Mouse (Mus musculus) heart, embryonic 12.5 days (tissue): Measurements from ENCODE around the gene Il16. TPM values are rescaled to one million over a fixed set of nuclear protein-coding genes. Genes with fewer than 3 reads are reported as not detected.

Experiments
- ATAC-seq: fragments of 200-750 bp; cut with Nextera tagmentation; 2 replicates; pipeline ENCODE4 v1.8.0; 2017; ENCODE audit warnings: moderate TSS enrichment, moderate library complexity; ENCODE audit not compliant: insufficient number of reproducible peaks, low FRiP score
- H3K27ac ChIP-seq: fragments of 300-500 bp; sonication (generic); 2 replicates; pipeline ENCODE4 v1.5.1; 2016; ENCODE audit warnings: mild to moderate bottlenecking, moderate library complexity; ENCODE audit not compliant: poor library complexity, severe bottlenecking
- H3K27me3 ChIP-seq: fragments of 300-500 bp; sonication (generic); replicated peaks from 2 replicates; pipeline ENCODE4 v1.6.1; 2016; ENCODE audit warnings: mild to moderate bottlenecking, moderate library complexity
- H3K36me3 ChIP-seq: fragments of 300-500 bp; sonication (generic); 2 replicates; pipeline ENCODE4 v1.6.1; 2016; ENCODE audit warnings: mild to moderate bottlenecking, moderate library complexity
- H3K4me1 ChIP-seq: fragments of 300-500 bp; sonication (generic); replicated peaks from 2 replicates; pipeline ENCODE4 v1.6.1; 2016; ENCODE audit warnings: mild to moderate bottlenecking
- H3K4me2 ChIP-seq: fragments of 300-500 bp; sonication (generic); 2 replicates; pipeline ENCODE4 v1.6.1; 2016; ENCODE audit warnings: mild to moderate bottlenecking, moderate library complexity
- H3K4me3 ChIP-seq: fragments of 300-500 bp; sonication (generic); 2 replicates; pipeline ENCODE4 v1.5.1; 2016; ENCODE audit warnings: mild to moderate bottlenecking
- H3K9ac ChIP-seq: fragments of 300-500 bp; sonication (generic); 2 replicates; pipeline ENCODE4 v1.6.1; 2016; ENCODE audit warnings: mild to moderate bottlenecking, moderate library complexity
- H3K9me3 ChIP-seq: fragments of 300-500 bp; sonication (generic); replicated peaks from 2 replicates; pipeline ENCODE4 v1.6.1; 2016; ENCODE audit warnings: mild to moderate bottlenecking, moderate library complexity
- WGBS: fragments of 180-500 bp; shearing (Covaris S2); methylation state at CpG from one replicate; pipeline ENCODE4 v1.1.7; 2016; 5-methylcytosine and 5-hydroxymethylcytosine counted together
- polyA plus RNA-seq: library from polyadenylated mRNA; unstranded; fragments of >200 nt; fragmentation: Nextera tagmentation; extraction: Ambion mirVana; gene quantifications from 2 replicates; pipeline ENCODE4 v1.2.1, GENCODE M21; 2016

Il16 gene
- polyA plus RNA-seq, 1 experiment from 2014 or later = 2.0 TPM

DNA sequence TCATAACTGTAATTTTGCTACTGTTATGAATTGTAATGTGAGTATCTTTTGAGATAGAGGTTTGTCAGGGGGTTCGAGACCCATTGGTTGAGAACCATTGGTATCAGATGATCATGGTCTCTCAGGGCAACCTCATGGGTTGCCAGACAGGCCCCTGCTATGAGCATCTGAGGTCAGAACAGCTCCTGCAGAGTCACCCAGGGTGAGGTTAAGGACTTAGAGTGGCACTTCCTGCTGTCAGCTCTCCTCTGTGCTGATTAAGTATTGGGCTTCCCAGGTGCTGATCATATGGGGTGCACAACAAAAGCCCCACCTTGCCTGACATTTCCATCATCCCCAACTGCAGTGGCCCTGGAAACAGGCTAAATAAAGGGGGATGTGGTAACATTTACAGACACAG lies 2.9 kb upstream of the Il16 start:
- Histone ChIP-seq H3K9me3 (no peaks in the 10 kb centered on the region), H3K4me1 (peaks cover 22% of the 10 kb centered on the region), H3K27me3 (0 out of 2 replicates have a peak, but pooled peaks cover 3% of the 10 kb centered on the region), H3K4me3 (no peak overlapping the region), H3K4me2 (no peak overlapping the region), H3K36me3 (no peaks in the 10 kb centered on the region), H3K27ac (no peak overlapping the region), H3K9ac (no peak overlapping the region)
- no peak for ATAC-seq
- WGBS = 81% methylated on average over 1 of the region's 1 CpGs

DNA sequence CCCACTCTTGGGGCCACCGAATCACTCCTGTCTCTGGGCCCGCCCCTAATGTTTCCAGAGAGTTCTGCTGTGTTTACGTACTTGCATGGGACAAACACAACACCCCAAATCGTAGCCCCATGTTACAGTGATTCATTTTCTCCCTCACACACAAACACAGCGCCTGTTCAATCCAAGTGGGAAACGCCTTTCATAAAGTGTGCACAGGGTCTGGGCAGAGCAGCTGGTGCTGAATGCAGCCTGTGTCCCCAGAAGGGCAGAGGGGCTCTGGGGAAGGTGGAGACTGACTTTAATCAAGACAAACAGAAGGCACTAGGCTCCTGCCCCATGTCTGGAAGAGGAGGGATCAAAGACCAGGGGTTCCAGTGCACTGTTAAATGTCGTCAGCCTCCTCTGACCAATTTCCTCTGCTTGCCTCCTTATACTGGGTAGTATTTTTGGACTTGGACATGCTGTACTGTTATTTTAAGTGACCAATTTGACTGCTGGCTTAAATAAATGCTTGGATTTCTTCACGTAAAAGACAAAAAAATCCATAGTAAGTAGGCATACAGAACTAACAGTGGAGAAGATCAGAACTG lies 671 bp upstream of the Il16 start:
- peak overlapping the region; percentile 29 for H3K4me3 ChIP-seq
- no peak for ATAC-seq

DNA sequence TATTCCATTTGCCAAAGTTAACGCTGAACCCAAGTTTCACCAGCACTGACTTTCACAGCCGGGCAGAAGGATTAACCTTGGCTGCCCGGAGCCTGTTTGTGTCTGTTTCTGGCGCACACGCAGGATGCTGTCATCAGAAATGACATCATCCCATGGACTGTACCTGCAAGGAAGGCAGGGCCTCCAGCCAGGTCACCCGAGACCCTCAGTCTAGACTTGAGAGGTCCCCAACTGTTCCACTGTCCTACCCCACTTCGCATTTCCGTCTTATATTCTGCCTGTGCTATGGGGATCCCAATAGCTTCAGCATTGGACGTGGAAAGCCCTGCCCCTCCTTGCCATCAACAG lies 487 bp downstream of the Il16 start:
- Histone ChIP-seq H3K4me1 (peaks cover 29% of the 10 kb centered on the region), H3K9me3 (no peaks in the 10 kb centered on the region), H3K9ac (0 out of 2 replicates have a peak overlapping the region, but pooled peaks have one; percentile 51), H3K4me2 (peak overlapping the region; percentile 66), H3K4me3 (peak overlapping the region; percentile 29), H3K27ac (peak overlapping the region; percentile 47; the same call in 1 of the 2 replicates), H3K27me3 (0 out of 2 replicates have a peak, but pooled peaks cover 3% of the 10 kb centered on the region), H3K36me3 (no peaks in the 10 kb centered on the region)
- peak; percentile 50; the same call in 1 of the 2 replicates for ATAC-seq
- 69% methylated on average over 9 of the region's 9 CpGs for WGBS

More for the DNA sequence above, 671 bp upstream of the Il16 start:
- H3K27ac ChIP-seq = no peak overlapping the region
- H3K27me3 ChIP-seq = 0 out of 2 replicates have a peak, but pooled peaks cover 3% of the 10 kb centered on the region
- H3K4me2 ChIP-seq = peak overlapping the region; percentile 66
- WGBS = 42% methylated on average over 8 of the region's 8 CpGs
- H3K36me3 ChIP-seq = no peaks in the 10 kb centered on the region
- peaks cover 22% of the 10 kb centered on the region for H3K4me1 ChIP-seq
- H3K9me3 ChIP-seq = no peaks in the 10 kb centered on the region
- no peak overlapping the region for H3K9ac ChIP-seq

DNA sequence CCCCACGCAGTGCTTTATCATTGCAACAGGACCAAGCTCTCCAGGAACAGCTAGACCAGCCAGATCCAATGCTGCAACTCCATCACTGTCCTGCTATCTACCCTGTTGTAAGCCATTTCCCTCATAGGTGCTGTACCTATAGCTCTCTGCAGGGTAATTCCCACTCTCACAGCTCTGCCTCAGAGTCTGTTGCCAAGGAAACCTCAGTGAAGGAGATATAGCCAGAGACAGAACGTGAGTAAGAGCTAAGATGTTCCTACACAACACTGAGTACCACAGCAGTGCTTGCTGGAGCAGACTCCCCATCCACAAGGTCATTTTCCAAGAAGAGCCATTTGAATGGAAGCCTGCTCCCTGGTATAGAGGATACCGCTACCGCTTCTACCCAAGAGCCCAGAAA lies 1.3 kb downstream of the Il16 start:
- WGBS = 80% methylated on average over 4 of the region's 4 CpGs
- H3K9ac ChIP-seq = no peak overlapping the region

DNA sequence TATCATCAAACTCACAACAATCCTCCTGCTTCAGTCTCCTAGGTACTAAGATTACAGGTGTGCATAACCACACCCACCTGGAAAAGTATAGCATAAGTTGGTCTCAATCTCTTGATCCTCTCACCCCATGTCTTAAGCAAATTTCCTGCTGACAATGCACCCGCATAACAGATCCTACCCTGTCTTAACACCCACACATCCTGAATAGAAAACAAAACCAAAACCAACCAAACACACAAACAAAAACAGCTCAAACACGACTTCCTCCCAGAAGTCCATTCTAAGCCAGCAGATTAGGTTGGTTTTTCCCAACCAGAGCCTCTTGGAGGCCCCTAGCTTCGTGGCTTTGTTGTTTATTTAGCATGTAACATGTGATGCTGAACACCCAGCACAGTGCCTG lies 2.8 kb downstream of the Il16 start:
- WGBS = 54% methylated on average over 3 of the region's 3 CpGs
- H3K4me3 ChIP-seq = no peak overlapping the region
- H3K9me3 ChIP-seq = no peaks in the 10 kb centered on the region
- H3K27me3 ChIP-seq = 0 out of 2 replicates have a peak, but pooled peaks cover 3% of the 10 kb centered on the region
- no peak overlapping the region for H3K9ac ChIP-seq
- no peak for ATAC-seq
- H3K4me2 ChIP-seq = no peak overlapping the region
- peaks cover 48% of the 10 kb centered on the region for H3K4me1 ChIP-seq
- H3K27ac ChIP-seq = no peak overlapping the region
- H3K36me3 ChIP-seq = no peaks in the 10 kb centered on the region

More for the DNA sequence above, 1.3 kb downstream of the Il16 start:
- H3K27me3 ChIP-seq = 0 out of 2 replicates have a peak, but pooled peaks cover 3% of the 10 kb centered on the region
- no peak overlapping the region for H3K27ac ChIP-seq
- H3K4me1 ChIP-seq = peaks cover 37% of the 10 kb centered on the region
- no peaks in the 10 kb centered on the region for H3K9me3 ChIP-seq
- no peak for ATAC-seq
- H3K4me2 ChIP-seq = no peak overlapping the region
- H3K4me3 ChIP-seq = no peak overlapping the region
- no peaks in the 10 kb centered on the region for H3K36me3 ChIP-seq

DNA sequence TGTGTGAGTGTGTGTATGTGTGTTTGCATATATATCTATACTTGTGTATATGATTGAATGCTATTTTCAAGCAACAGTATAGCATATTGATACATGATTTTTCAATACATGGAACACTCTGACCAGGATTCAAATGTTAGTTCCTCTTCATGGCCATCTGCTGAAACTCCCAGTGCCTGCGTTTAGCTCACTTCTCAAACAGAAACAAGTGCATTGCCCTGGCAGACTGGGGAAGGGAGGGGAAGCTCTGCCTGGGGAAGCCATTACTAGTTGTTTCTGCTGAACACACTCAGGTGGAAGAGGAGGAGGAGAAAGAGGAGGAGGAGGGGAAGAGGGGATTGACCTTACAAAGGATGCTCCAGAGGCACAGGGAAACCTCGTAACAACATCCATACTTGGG lies 3.5 kb downstream of the Il16 start:
- 85% methylated on average over 2 of the region's 2 CpGs for WGBS
- Histone ChIP-seq H3K27me3 (0 out of 2 replicates have a peak, but pooled peaks cover 3% of the 10 kb centered on the region), H3K27ac (no peak overlapping the region), H3K36me3 (no peaks in the 10 kb centered on the region), H3K4me2 (no peak overlapping the region), H3K9me3 (no peaks in the 10 kb centered on the region), H3K9ac (no peak overlapping the region), H3K4me1 (peaks cover 48% of the 10 kb centered on the region), H3K4me3 (no peak overlapping the region)
- no peak for ATAC-seq

DNA sequence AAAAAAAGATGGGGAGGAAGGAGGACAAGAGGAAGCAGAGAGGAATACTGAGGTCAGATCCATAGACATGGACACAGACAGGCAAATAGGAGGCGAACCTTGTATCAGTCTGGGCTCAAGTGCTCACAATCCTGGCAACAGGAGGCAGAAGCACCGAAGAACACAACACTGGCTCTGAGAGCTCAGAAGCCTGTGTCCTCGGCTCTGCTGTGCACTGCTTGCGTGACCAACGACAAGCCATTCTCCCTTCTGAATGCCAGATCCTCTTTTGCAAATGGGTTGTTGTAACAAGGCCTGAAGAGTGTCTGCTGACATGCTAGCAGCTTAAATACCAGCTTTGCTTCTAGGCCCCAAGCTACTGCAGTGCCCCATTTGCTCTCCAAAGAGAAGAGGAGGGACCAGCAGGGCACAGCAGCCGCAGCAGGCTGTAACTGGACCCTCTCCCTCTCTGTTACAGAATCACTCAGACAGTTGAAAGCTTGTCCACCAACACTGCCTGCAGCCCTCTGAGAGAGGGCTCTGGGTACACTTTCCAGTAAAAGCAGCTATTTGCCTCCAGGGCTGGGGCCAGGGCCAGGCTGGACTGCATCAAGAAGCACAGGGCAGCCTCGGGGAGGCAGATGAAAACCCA lies 5.7 kb downstream of the Il16 start:
- Histone ChIP-seq H3K4me3 (no peak overlapping the region), H3K27me3 (no peaks in the 10 kb centered on the region), H3K4me2 (no peak overlapping the region), H3K36me3 (no peaks in the 10 kb centered on the region), H3K27ac (peak overlapping the region; percentile 52), H3K4me1 (peaks cover 32% of the 10 kb centered on the region), H3K9me3 (no peaks in the 10 kb centered on the region), H3K9ac (no peak overlapping the region)
- 33% methylated on average over 7 of the region's 7 CpGs for WGBS
- ATAC-seq = peak; percentile 20; the same call in 1 of the 2 replicates

DNA sequence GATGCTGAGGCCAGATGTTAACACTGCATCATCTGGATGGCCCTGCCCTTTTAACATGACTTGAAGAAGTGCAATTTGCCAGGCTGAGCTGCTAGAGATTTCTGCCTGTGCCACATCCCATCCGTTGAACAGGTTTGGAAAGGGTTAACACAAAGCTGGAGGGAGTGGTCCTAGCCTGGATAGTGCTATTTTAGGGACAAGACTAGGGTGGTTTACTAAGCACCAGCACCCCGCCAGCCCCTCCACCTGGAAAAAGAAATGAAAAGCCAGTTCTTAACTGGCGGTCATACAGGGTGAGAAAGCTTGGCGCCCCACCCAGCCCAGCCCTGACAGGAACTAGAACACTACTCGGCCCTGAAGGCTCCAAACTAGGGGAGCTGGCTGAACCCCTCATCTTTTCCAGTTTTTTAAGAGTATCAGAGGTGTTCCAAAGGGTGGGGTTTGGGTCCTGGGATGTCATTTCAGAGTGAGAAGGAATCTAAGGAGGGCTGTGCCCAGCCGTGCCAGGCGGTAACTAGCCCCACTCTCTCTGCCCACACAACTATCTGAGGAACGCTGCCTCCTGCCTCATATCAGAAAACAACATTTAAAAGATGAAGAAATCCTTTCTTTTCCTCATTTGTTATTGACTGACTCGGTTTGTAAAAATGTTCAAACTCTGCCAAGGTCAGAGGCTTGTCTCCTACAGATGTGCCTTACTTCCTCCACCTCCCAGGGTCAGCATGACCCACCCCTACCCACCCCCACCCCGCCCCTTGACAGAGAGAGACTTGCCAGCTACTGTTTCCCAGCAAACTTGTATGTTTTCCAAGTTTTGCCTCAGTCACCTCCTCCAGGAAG lies 6.7 kb downstream of the Il16 start:
- H3K9ac ChIP-seq = no peak overlapping the region
- no peak for ATAC-seq
- WGBS = 51% methylated on average over 10 of the region's 10 CpGs
- H3K27me3 ChIP-seq = no peaks in the 10 kb centered on the region
- no peaks in the 10 kb centered on the region for H3K36me3 ChIP-seq
- 0 out of 2 replicates have a peak overlapping the region, but pooled peaks have one; percentile 52 for H3K27ac ChIP-seq
- H3K4me3 ChIP-seq = no peak overlapping the region
- no peak overlapping the region for H3K4me2 ChIP-seq
- H3K9me3 ChIP-seq = no peaks in the 10 kb centered on the region
- peaks cover 26% of the 10 kb centered on the region for H3K4me1 ChIP-seq

DNA sequence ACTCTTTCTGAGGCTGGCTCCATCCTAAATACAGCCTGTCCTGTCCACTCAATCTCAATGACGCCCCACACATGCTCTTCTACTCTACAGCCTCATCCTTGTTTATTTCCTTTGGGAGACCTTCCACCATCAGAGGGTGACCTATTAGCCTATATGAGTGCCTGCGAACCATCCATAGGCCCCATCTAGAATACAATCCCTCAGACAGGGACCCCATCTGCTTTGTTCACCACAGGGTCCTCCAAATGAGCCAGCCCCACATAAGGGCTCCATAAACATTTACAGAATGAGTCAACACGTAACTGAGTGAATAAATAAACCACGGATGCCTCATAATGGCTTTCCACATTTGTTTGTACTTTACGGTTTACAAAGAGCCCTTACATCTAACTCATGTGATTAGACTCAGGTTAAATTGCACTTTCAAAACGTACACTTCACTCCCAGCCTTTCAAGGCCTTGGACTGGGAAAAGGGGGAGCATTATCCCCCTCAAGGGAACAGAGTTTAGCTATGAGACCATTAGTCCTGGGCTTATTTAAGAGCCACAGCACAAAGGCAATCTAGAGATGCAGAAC lies 7.5 kb downstream of the Il16 start:
- H3K9ac ChIP-seq = no peak overlapping the region
- no peaks in the 10 kb centered on the region for H3K9me3 ChIP-seq
- WGBS = 70% methylated on average over 6 of the region's 6 CpGs
- H3K4me2 ChIP-seq = no peak overlapping the region
- H3K36me3 ChIP-seq = no peaks in the 10 kb centered on the region
- ATAC-seq = no peak
- H3K27me3 ChIP-seq = no peaks in the 10 kb centered on the region
- H3K4me1 ChIP-seq = peaks cover 26% of the 10 kb centered on the region
- no peak overlapping the region for H3K4me3 ChIP-seq
- no peak overlapping the region for H3K27ac ChIP-seq

DNA sequence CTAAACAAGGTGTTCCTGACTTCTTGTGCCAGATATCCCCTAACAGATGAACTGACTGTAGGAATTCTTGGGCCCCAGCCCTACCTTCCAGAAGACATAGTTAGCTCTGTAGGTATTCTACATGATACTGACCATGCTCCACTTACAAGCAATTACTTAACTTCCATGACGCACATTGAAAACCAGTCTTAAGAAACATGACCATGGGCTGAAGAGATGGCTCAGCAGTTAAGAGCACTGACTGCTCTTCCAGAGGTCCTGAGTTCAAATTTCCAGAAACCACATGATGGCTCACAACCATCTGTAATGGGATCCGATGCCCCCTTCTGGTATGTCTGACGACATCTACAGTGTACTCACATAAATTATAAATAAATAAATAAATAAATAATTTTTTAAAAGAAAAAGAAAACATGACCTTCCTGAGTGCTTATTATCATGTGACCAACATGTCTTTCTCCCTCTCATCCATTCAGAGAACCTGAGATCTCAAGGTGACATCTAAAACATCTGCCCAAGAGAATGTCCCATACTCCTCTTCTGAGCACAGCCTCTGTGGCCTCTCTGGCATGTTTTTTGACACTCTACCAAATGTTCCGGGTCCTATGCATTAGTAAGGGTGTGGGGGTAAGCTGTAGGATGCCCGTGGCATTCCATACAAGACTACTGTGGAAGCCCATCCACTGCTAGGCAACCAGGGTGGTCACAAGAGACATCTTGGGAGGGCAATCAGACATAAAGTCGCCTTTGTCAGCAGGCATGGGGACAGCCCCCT lies 9.0 kb downstream of the Il16 start:
- Histone ChIP-seq H3K27ac (no peak overlapping the region), H3K4me3 (no peak overlapping the region), H3K4me2 (no peak overlapping the region), H3K9ac (no peak overlapping the region), H3K4me1 (peaks cover 26% of the 10 kb centered on the region), H3K36me3 (no peaks in the 10 kb centered on the region), H3K27me3 (0 out of 2 replicates have a peak, but pooled peaks cover 4% of the 10 kb centered on the region), H3K9me3 (no peaks in the 10 kb centered on the region)
- WGBS = 84% methylated on average over 6 of the region's 6 CpGs
- no peak for ATAC-seq
